Mouse (Mus musculus): Measurements from ENCODE around the gene Cnot6.

The Cnot6 gene

GRCm38 (mm10) chr11:49713336-49714334 is 1.1 kb upstream of the Cnot6 start:
- peak; percentile 20 to 52 for DNase-seq

GRCm38 (mm10) chr11:49711981-49712554 is 455 bp downstream of the Cnot6 start:
- peak in 1 of 2 experiments; percentile 63 for DNase-seq

- no peak for DNase-seq
Measured at GRCm38 (mm10) chr11:49710664-49711063, 1.9 kb downstream of the Cnot6 start.

GRCm38 (mm10) chr11:49707834-49708233 is 4.7 kb downstream of the Cnot6 start:
- no peak for DNase-seq

- peak in 1 of 2 experiments; percentile 36 for DNase-seq
Measured at GRCm38 (mm10) chr11:49704804-49705203, 7.7 kb downstream of the Cnot6 start.

GRCm38 (mm10) chr11:49702014-49702413 is 10.5 kb downstream of the Cnot6 start:
- no peak for DNase-seq

- no peak for DNase-seq
Measured at GRCm38 (mm10) chr11:49699079-49699478, 13.4 kb downstream of the Cnot6 start.

- no peak for DNase-seq
Measured at GRCm38 (mm10) chr11:49697779-49698178, 14.7 kb downstream of the Cnot6 start.

- DNase-seq, result no peak
Measured at GRCm38 (mm10) chr11:49696472-49696871, 16.1 kb downstream of the Cnot6 start.

- DNase-seq, result no peak
Measured at GRCm38 (mm10) chr11:49695695-49696094, 16.8 kb downstream of the Cnot6 start.

GRCm38 (mm10) chr11:49695013-49695412 is 17.5 kb downstream of the Cnot6 start:
- DNase-seq, result no peak

- no peak for DNase-seq
Measured at GRCm38 (mm10) chr11:49684237-49684973, 28.1 kb downstream of the Cnot6 start.

- no peak for DNase-seq
Measured at GRCm38 (mm10) chr11:49673433-49673832, 39.1 kb downstream of the Cnot6 start.

- no peak for DNase-seq
Measured at GRCm38 (mm10) chr11:49665462-49665861, 47.1 kb downstream of the Cnot6 start.

GRCm38 (mm10) chr11:49664262-49665140 is 48.0 kb downstream of the Cnot6 start:
- DNase-seq, result no peak

- DNase-seq, result no peak
Measured at GRCm38 (mm10) chr11:49663310-49663709, 49.2 kb downstream of the Cnot6 start, which contains the start of gene Scgb3a1. Scgb3a1 (plus strand) TSS chr11:49663610.

- no peak for DNase-seq
Measured at GRCm38 (mm10) chr11:49662292-49662780, 50.2 kb downstream of the Cnot6 start.

GRCm38 (mm10) chr11:49659470-49659799 is 53.1 kb downstream of the Cnot6 start:
- no peak for DNase-seq

GRCm38 (mm10) chr11:49658791-49659469 is 53.6 kb downstream of the Cnot6 start:
- no peak for DNase-seq

- DNase-seq, result no peak
Measured at GRCm38 (mm10) chr11:49658065-49658464, 54.5 kb downstream of the Cnot6 start.

- DNase-seq, result no peak
Measured at GRCm38 (mm10) chr11:49655501-49655900, 57.0 kb downstream of the Cnot6 start.

All from cerebellum, postnatal 10 days (tissue).